Comparison of ENCODE assay signal across 8 mouse cellular contexts in genomic region chr6:88627317-88627811, GRCm38 (mm10). TPM values are rescaled to one million over a fixed set of nuclear protein-coding genes. Genes with fewer than 3 reads are reported as not detected.
DNase-seq lines count a peak whose midpoint lies in the region; ATAC-seq lines count a peak whose summit lies in the region.

No protein-coding gene starts in this region.

- DNase-seq in ZHBTc4 (ENCODE audit: low read depth, low spot score) = peak; percentile 94
- peak; percentile 86 for DNase-seq in cerebellum, adult 9-11 months
- DNase-seq in layer of hippocampus, postnatal 10 days (ENCODE audit: low spot score in 2 of 2) = peak; percentile 70 to 80
- peak; percentile 25 for DNase-seq in lung, postnatal 14 days
- DNase-seq in right cerebral cortex, adult 18-20 months = peak; percentile 52
- DNase-seq in urinary bladder, postnatal 25 days (ENCODE audit: low spot score) = peak; percentile 18

- ATAC-seq in frontal cortex, adult (ENCODE audit: low TSS enrichment) = peak; percentile 76
- ATAC-seq in hematopoietic stem cell, adult 5-6 weeks (replicated peaks in 1 of 2; ENCODE audit: insufficient read depth in 1 of 2, low FRiP score in 2 of 2, low TSS enrichment in 1 of 2, low read depth in 1 of 2, poor library complexity in 2 of 2, severe bottlenecking in 2 of 2) = peak; percentile 67 to 84

RNA-seq across cellular contexts. Expression of gene Kbtbd12, which starts 10.4 kb away (rescaled TPM):
- total RNA-seq in hematopoietic stem cell, adult 5-6 weeks (2017) = 0.35 and 3.8 TPM in 2 replicates
- under 1 TPM; 0.67 to 0.78 TPM for total RNA-seq in layer of hippocampus, postnatal 10 days (2021)

Comparison
In these comparisons a context has a peak if more than half of its experiments do, and no peak if none do; other contexts are left out.
1. Peak in every context shown above with its lines: DNase-seq and ATAC-seq.
2. DNase-seq: peak in every context shown above with its lines; median percentile 94 in ZHBTc4; 86 in cerebellum, adult 9-11 months; 75 in layer of hippocampus, postnatal 10 days; 52 in right cerebral cortex, adult 18-20 months; 25 in lung, postnatal 14 days; 18 in urinary bladder, postnatal 25 days.